Mouse (Mus musculus) heart, adult 9 months (tissue): Measurements from ENCODE around the gene Defb28.
A peak's percentile ranks its signal among the peaks of the same experiment; 100 is the strongest.

Source experiments
- DNase-seq, 2 experiments: peaks; one replicate each; pipeline ENCODE4 v3.0.0; 2022; ENCODE audit warnings: low spot score in 2 of 2

The Defb28 gene

DNA sequence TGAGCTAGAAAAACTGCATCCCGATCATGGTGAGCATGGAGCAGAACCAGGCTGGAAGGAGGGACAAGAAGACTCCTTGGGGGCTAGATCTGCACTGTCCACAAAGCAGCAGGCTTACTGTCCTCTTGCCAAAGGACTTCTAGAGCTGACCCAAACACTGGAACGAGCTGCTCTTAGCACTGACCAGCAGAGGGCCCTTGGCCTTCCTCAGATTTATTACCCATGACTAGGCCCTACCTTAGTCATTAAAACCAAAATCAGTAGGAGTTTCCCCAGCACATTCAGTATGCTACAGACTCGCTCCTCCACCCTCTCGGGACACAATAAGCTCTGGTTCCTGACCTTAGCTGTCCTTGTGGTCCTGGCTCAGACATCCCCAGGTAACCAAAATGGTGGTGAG is at the start of gene Defb28:
TSS of gene Defb28 (plus strand) at position 275 of the 400 bp plus-strand sequence.
- no peak for DNase-seq

DNA sequence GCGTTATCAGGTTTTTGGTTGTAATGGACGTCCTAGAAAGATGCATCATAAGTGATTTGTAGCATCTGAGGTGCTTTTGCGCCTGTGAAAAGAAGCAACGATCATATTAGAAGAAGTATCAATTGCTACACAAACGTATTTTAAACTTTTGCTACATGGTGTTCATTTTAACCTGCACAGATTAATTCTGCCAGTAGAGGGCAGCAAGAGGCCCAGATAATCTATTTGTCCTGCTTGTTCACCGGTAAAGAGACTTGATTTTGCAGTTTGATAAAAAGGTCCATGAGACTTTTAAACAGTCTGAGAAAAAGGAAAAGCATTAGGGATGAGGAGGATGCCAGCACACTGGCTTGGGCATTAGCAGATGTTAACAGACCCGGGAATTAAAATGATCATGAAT is 47.1 kb upstream of the Defb28 start:
- DNase-seq = peak in 1 of 2 experiments; percentile 7

DNA sequence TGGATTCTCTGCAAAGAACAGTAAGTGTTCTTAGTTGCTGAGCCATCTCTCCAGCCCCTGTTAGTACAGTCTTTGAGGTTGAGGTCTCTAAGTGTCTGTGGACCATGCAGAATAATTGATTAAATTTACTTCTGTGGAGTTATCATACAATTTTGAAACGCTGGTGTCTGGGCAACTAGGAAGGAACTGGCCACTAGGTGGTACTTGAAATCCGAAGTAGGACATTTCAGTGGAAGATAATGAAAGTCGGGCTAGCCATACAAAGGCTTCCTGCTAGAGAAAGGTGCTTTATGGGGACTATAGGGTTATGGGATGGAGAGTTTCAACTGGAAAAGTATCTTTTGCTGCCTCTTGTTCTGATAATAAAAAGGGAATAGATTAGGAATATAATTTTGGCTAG is 45.6 kb upstream of the Defb28 start:
- no peak for DNase-seq

DNA sequence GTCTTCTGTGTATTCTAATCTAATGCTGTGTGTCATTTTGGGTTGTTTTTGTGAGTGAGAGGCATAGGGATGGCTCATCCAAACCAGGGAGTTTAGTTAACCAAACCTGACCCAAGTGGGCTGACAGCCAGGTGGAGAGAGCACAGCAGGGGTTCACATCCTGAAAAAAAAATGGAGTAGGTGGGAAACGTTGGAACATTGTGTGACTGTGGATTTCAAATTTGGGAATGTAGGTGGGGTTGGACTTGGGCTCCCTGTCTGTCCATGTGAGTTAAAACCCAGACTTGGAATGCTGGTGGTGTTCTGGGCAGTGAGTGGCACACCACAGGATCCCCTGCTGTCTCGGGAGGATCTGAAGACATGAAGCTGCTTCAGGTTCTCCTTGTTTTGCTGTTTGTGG is 41.3 kb upstream of the Defb28 start, which contains the start of gene Defb20:
TSS of gene Defb20 (plus strand) at position 301 of the 400 bp plus-strand sequence.
- no peak for DNase-seq

DNA sequence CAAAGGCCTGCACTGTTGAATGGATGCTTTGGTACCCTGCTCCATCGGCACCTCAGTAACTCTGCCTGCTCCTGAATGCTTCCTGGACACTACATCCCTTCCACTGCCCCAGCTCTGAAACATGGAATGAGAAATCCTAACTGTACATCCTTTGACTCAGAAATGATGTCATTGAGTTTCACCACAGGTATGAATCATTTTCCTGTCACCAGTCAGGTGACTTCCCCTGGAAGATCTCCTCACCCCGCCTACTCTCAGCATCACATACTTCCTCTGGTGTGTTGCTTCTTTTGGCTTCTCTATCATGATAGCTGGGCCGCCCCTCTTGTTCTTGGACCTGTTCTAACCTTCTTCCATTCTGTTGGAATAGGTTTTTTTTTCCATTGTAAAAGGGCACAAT is 37.2 kb upstream of the Defb28 start:
- DNase-seq = no peak

DNA sequence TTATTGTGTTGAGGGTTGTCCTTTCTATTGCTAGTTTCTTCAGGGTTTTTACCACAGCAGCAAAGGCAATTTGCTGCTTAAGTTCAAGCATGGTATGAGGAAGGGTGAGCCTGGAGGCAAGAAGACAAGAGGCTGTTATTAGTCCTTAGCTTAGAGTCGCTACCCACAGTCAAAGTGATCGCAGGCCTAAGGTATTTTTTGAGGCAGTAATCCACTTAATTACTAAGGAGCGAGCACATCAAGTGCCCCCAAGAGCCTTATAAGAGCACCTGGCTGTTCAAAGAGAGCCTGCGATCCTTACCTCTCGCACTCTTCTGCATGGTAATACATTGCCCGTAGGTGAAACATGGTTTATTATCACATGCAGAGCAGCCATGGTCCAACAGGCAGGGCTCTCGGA is 36.3 kb upstream of the Defb28 start:
- no peak for DNase-seq

DNA sequence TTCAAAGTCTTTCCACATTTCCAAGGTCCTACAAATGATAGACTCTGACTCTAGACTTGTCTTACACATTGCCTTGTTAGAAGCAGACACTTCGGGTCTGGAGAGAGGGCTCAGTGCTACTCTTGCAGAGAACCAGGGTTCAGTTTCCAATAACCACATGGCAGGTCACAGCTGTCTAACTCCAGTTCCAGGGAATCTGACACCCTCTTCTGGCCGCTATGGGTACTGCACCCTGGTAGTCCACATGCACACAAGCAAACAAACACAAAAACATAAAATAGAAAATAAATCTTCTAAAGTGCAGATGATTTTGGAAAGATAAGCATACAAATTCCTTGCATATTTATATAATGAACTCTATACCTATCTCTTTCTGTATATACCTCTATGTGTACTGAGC is 31.0 kb upstream of the Defb28 start:
- DNase-seq = no peak

DNA sequence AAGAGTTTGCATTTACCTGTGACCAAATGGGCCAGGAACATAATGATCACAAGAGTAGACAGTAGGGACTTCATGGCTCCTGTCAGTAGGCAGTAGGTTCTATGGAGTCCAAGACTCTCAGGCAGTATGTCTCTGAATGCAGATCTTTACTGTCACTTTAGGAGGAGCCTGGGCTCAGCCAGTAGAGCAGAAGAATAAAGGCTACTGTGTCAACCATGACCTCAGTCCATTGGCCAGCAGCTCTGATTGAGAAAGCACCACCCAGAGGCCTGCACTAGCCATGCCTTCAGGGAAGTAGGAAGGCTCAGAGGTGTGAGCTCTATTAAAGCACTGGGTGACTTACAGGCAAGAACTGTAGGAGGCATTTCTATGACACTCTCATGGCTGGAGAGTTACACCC is 28.0 kb upstream of the Defb28 start, which contains the start of gene Defb22:
TSS of gene Defb22 (minus strand) at position 101 of the 400 bp plus-strand sequence.
- DNase-seq = no peak

DNA sequence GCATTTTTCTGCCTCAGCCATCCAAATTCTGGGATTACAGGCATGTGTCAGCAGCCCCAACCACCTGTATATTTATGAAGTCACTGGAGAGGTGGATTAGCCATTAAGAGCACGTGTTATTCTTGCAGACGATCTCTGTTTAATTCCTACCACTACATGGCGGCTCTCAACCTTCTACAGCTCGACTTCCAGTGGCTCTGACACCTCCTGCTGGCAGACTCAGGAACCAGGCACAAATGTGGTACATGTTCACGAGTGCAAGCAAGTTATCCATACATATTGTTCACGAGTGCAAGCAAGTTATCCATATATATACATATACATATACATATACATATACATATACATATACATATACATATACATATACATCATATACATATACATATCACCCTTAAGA is 24.9 kb upstream of the Defb28 start:
- DNase-seq = no peak

DNA sequence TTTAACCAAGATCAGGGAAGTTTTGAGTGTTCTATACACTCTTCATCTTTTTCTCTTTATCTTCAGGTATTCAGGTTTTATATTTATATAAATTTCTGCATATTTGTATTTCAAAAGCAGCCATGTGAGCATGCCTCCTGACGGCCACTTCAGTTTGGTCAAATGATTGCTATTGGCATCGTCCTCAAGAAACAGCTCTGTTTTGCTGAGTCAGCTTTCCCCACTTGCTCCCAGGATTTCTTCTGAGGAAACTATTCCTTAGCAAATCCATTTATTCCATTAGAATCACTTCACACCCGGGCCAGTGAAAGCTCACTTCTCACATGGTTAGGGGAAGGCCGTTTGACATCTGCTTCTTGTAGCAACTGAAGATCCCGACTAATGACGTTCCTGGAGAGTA is 20.0 kb upstream of the Defb28 start:
- no peak for DNase-seq

DNA sequence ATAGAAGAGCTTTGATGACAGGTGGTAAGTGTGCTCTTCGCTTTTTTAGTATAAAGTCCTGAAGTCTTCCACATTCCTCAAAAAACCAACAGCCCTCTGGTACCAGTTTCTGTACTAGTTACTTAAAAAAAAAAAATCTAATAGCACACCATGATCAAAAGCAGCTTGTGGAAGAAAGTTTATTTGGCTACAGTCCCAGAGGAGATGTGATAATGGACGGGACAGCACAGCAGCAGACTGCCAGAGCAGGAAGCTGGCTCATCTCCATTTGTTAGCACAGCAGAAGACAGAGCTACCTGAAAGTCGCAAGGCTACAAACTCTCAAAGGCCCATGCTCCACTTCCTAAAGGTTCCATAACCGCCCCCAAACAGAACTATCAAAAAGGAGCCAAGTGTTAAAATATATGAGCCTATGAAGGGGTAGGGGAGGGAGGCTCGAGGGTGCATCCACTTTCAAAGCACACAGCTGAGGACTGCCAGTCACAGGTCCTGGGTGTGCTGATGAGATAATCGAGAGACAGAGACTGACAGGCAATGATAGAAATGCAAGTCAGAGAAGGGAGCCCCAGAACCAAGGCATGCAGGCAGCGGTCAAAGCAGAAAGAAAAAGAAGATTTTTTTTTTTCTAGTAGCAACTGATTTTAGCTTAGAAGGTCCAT is 17.7 kb upstream of the Defb28 start:
- DNase-seq = no peak

DNA sequence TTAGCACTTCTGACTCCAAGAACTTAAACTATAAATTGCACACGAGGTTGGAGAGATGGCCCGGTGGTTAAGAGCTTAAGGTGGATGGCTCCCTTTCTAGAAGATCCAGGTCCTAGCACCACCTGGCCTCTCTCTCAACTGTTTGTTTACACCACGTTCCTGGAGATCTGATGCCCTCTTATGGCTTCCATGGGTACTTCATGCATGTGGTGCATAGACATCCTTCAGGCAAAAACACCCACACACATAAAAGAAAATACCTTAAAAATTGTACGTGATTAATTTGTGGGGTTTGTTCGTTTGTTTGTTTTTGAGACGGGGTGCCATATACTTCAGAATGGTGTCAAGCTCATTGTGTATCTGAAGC is 17.2 kb upstream of the Defb28 start:
- DNase-seq = no peak

DNA sequence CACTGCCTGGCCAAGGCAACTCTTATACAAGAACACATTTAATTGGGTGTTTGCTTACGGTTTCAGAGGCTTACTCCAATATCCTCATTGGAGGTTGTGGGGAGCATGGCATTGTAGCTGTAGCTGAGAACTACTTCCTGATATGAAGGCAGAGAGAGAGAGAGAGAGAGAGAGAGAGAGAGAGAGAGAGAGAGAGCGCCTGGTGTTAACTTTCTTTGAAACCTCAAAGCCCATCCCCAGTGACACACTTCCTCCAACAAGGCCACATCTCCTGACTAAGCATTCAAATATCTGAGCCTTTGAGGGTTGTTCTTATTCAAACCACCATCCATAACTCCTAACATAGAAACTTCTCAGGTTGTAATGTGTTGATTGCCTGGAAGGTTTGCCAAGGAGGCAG is 14.1 kb upstream of the Defb28 start:
- no peak for DNase-seq

DNA sequence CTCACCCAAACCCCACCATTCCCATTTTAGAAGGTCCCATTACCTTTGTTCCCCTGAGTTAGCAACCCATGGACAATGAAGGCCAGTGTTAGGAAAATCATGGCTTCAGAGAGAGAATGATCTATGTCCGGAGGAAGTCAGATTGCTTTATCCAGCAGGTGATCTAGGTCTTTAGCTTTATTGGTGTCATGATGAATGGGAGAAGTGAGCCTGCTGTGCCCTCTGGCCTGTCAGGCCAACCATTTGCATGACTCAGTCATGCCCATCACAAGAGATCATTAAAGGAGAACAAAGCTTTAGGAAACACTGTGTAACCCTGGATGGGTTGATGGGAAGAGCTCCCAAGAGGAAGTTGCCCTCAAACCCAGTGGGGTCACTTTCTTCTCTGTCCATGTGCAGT is 6.5 kb upstream of the Defb28 start, which contains the start of gene Defb26:
TSS of gene Defb26 (minus strand) at position 101 of the 400 bp plus-strand sequence.
- DNase-seq = no peak

DNA sequence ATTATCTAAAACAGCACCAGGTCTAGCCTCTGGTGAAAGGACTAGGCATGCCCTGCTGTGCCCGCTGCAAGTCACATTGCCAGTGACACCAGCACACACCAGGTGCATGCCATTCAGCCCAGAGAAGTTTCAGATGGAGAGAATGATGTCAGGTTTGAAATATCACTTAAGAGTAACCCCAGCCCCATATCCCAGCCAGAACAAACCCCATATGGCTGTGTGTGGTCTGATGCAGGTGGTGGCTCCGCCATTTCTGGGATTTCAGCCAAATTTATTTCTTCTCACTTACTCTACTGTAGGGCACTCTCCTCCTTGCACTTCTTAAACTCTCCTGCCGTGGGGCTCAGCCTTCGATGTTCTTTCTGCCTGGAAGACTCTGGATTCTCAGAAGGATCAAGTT is 2.0 kb upstream of the Defb28 start:
- no peak for DNase-seq

DNA sequence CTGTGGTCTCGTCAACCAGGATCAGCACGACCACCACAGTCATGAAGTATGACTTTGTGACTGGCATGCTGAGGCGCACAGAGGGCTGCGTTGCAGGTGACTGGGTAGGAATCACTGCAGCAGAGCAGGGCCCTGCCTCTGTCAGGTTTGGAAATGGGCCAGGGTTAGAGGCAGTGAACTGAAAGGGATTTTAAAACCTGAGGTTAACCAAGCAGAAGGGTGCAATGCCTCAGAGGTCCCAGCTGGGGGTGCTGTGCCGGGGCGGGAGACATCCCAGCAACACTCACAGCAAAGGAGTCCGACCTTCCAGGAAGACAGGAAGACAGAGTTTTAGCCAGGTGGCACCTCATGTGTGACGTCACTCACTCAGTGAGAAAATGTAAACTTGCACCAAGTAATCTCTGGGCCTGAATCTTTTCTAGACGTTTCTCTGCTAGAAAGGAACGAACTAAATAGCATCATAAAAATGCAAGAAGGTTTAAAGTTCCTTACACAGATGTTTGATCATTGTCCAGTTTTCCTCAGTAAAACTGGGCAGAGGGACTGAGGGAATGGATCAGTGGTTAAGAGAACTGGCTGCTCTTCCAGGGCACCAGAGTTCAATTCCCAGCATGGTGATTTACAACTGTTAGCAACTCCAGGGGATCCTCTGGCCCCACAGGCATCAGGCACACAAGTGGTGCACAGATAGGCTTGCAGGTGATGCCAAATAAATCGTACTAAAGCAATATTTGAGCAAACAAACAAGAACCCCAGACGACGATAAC is 22.1 kb downstream of the Defb28 start, which contains the start of gene Defb29:
TSS of gene Defb29 (minus strand) at position 155 of the 767 bp plus-strand sequence.
- no peak for DNase-seq

DNA sequence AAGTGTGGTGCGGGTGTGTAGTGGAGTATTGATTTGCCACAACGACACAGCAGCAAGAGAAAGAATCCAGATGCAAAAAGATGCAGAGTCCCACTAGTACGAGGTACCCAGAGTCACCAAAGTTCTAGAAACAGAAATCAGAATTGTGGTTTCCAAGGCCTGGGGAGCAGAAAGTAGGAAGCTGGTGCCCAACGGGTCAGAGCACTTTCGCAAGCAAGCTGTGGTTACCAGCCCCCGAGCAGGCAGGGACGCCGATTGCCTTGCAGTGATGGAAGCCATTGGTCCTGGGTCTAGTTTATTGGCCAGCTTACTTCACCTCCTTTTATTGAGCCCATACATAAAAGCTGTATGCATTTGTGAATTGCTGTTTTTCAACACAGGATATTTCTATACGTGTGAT is 23.9 kb downstream of the Defb28 start:
- DNase-seq = no peak

DNA sequence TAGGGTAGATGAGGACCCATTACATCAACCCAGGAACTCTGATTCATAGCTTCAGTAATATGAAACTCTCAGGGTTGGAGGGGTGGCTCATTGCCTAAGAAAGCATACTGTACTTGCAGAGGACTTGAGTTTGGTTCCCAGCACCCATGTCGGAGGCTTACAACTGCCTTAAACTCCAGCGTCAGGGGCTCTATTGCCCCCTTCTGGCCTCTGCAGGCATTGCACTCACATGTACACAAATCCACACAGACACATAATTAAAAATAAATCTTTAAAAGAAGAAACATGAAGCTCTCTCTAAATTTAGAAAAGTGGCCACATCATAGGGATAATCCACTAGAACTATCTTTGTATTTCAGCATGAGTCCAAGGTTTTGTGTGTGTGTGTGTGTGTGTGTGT is 24.8 kb downstream of the Defb28 start:
- no peak for DNase-seq

DNA sequence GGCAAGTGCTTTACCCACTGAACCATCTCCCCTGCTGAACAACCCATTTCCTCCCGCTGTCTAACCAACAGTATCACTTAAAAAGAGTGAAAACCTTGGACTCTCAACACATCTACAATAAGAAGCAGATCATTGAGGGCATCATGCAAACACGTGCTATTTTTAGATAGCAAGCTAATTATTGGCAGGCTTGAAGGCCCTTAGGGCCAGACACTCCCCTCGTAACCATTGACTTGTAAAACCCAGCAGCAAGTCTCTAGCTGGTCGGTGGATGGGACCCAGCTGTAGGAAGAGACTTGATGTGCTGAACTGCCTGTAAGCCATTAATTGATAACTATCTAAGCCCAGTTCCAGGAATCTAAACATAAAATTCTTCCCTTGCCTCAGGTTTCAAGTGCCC is 25.4 kb downstream of the Defb28 start:
- DNase-seq = no peak

DNA sequence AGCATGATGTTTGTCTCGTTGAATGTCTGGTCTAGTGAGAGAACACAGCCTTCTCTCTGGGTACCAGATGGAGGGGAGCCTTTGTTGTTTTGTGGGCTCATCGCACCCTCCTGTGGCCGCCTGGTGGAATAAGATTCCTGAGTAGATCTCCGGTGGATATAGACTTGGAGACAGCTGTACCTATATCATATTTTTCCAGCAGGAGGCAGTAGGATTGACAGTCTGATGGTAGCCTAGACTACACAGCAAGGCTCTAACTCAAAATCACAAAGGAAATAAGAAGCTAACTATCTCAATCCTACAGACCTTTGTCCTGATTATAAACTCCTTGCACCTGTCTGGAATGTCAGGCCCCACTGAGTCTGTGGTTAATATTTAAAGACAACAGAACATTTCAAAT is 26.6 kb downstream of the Defb28 start:
- no peak for DNase-seq

DNA sequence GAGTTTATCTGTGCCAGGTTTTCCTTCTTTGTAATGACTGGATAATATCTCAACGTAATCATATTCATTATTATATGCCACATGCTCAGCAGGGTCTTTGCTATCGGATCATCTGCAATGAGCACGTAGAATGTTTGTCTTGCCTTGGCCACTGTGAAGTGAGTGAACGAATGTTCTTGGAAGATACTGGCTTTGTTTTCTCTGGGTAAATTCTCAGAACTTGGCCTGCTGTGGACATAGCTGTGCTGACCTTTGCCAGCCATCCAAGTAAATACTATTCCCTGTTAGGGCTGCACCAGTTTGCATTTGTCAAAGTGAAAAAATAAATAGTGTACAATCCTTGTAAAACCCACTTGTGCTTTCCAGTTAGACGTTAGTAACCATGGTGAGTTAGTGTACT is 30.1 kb downstream of the Defb28 start:
- no peak for DNase-seq

DNA sequence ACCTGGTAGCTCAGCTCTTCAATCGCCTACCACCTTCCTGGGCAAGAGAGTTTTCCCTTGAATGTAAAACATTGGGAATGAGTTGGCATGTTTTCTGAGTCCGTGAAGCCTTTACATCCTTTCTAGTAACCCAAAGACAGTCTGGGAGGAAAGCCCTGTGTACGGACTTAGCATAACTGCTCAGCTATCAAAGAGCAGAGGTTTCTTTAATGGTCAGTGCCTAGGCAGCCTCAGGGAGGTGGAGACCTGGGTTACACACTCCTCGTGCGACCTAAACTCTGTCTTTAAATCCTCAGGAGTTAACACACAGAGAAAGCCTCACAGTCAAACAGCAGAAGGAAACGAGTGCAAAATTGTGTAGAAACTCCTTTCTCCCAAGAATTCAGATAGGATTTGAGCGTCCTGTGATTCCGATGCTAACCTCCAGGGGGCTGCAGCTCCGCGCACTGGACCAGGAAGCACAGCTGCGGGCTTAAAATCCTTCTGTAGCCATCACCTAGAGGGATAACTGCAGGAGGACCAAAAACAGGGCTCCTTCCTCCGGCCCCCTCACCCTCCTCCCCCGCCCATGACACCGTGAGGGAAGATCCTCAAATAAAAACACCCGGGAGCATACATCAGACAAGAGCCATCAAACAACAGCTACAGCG is 35.8 kb downstream of the Defb28 start:
- DNase-seq = peak; percentile 12 to 28

DNA sequence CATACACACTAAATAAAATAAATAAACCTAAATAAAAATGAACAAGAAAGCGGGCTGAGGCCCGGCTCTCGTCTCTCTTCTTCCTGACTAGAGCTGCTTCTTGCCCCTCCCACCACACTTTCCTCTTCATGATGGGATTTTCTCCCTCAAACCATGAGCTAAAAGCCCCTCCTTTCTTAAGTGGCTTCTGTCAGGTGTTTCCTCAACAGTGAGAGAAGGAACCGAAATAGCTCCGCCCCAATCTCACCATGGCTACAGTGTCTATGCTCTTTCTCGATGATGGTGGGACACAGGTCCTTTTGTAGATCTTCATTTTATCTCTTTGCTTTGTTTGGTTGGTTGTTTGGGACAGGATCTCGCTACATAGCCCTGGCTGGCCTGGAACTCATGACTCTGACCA is 38.6 kb downstream of the Defb28 start:
- no peak for DNase-seq
